Mouse (Mus musculus) C2C12 (cell line): ENCODE results near the gene Hpcal1. TPM values are rescaled to one million over a fixed set of nuclear protein-coding genes. Genes with fewer than 3 reads are reported as not detected.

Source experiments
- H3K27me3 ChIP-seq: one replicate; pipeline ENCODE4 v1.6.1; 2011; ENCODE audit not compliant: control insufficient read depth, insufficient read depth, insufficient read length
- H3K36me3 ChIP-seq: one replicate; pipeline ENCODE4 v1.6.1; 2011; ENCODE audit not compliant: control insufficient read depth, insufficient read depth
- H3K4me3 ChIP-seq: one replicate; pipeline ENCODE4 v1.5.1; 2011; ENCODE audit warnings: mild to moderate bottlenecking, control low read depth; ENCODE audit not compliant: poor library complexity, insufficient read depth, severe bottlenecking
- H3K79me2 ChIP-seq: one replicate; pipeline ENCODE4 v1.6.1; 2011; ENCODE audit not compliant: control insufficient read depth, insufficient read depth
- H3K79me3 ChIP-seq: one replicate; pipeline ENCODE4 v1.6.1; 2011; ENCODE audit warnings: low read depth, control low read depth
- H3ac ChIP-seq: one replicate; pipeline ENCODE3; 2011; ENCODE audit warnings: low read depth; ENCODE audit not compliant: control insufficient read depth, insufficient read length
- CEBPB ChIP-seq: IDR thresholded peaks from one replicate; pipeline ENCODE4 v1.6.1; 2011; ENCODE audit warnings: low read depth, mild to moderate bottlenecking, control low read depth, moderate library complexity
- CTCF ChIP-seq: IDR thresholded peaks from one replicate; pipeline ENCODE4 v1.5.1; 2011; ENCODE audit not compliant: control insufficient read depth, insufficient read depth, insufficient read length
- FOSL1 ChIP-seq: IDR thresholded peaks from one replicate; pipeline ENCODE4 v1.8.0; 2011; ENCODE audit warnings: mild to moderate bottlenecking, low read length; ENCODE audit not compliant: poor library complexity, insufficient read depth, severe bottlenecking
- MAX ChIP-seq: IDR thresholded peaks from one replicate; pipeline ENCODE4 v1.6.1; 2011; ENCODE audit warnings: mild to moderate bottlenecking, control low read depth
- MYOD1 ChIP-seq: IDR thresholded peaks from one replicate; pipeline ENCODE4 v1.6.1; 2011; ENCODE audit warnings: low read depth; ENCODE audit not compliant: control insufficient read depth, insufficient read length
- MYOG ChIP-seq: IDR thresholded peaks from one replicate; pipeline ENCODE4 v1.6.1; 2011; ENCODE audit not compliant: control insufficient read depth, insufficient read length; ENCODE audit errors: extremely low read depth
- USF1 ChIP-seq: IDR thresholded peaks from one replicate; pipeline ENCODE4 v1.6.1; 2011; ENCODE audit warnings: low read depth, mild to moderate bottlenecking, control low read depth, moderate library complexity
- long read RNA-seq, 2 experiments: library from polyadenylated mRNA; unstranded; transcript quantifications; one replicate each; pipeline ENCODE4 v2.0.0; 2019 to 2020
- polyA plus RNA-seq: library from polyadenylated mRNA; unstranded; fragments of >200 nt; fragmentation: generic; extraction: Trizol; gene quantifications from one replicate; pipeline ENCODE4 v1.2.1, GENCODE M21; 2012; ENCODE audit warnings: missing spikeins

The Hpcal1 gene
- polyA plus RNA-seq, result 114 TPM
- long read RNA-seq, experiment 1, transcript Hpcal1-201 (4 exons, 1,526 nt), result major isoform, 97 of 131 reads
- long read RNA-seq, experiment 1, partial matches to known transcripts, result 4 of 131 reads
- long read RNA-seq, experiment 1, other reads (novel, unspliced or antisense), result 30 of 131 reads
- long read RNA-seq, experiment 2, transcript Hpcal1-201 (4 exons, 1,526 nt), result major isoform, 258 of 366 reads
- long read RNA-seq, experiment 2, partial matches to known transcripts, result 10 of 366 reads
- long read RNA-seq, experiment 2, other reads (novel, unspliced or antisense), result 98 of 366 reads

DNA sequence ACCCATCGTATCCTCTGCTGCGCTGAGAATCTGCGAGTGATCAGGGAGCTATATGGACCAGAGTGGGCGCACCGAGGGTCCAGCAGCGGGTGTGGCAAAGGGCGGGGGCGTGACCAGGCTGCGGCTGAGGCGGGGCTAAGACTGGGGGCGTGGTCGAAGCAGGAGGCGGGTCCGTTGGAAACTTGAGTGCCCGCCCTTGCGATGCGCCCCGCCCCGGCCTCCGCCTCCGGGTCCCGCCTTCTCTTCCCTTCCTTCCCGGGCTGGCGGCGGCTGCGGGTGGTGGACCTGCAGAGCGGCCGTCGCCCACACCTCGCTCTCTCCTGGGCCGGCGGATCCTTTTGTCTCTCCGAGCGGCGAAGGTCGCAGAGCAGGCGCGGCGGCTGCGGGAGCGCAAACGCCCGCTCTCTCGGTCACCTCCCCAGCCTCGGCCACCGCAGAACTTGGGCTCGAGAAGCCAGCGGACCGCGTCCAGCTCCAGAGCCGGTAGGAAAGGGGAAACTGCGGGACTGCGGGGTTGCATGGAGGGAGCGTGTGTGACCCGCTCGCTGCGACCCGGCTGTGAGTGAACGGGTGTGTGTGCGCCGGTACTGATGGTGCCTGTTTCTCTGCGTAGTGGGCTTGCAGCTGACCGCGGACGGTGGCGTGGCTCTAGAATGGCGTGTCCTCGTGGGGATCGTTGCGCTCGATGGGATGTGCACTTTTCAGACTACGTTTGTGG, at the start of gene Hpcal1:
TSS of gene Hpcal1 (plus strand) at position 293 of the 718 bp plus-strand sequence.
- TF ChIP-seq CEBPB, result no peak
- no peak for TF ChIP-seq MYOD1
- TF ChIP-seq USF1, result no peak
- TF ChIP-seq FOSL1, result no peak
- TF ChIP-seq MYOG, result no peak
- TF ChIP-seq CTCF, result no peak
- no peak for TF ChIP-seq MAX
- H3ac ChIP-seq, result peak within 1 kb of the TSS; percentile 91
- H3K79me2 ChIP-seq, result peaks cover 51% of the 10 kb centered on the region
- H3K27me3 ChIP-seq, result no peaks in the 10 kb centered on the region
- peak within 1 kb of the TSS; percentile 89 for H3K4me3 ChIP-seq
- no peaks in the 10 kb centered on the region for H3K36me3 ChIP-seq
- H3K79me3 ChIP-seq, result peaks cover 48% of the 10 kb centered on the region

DNA sequence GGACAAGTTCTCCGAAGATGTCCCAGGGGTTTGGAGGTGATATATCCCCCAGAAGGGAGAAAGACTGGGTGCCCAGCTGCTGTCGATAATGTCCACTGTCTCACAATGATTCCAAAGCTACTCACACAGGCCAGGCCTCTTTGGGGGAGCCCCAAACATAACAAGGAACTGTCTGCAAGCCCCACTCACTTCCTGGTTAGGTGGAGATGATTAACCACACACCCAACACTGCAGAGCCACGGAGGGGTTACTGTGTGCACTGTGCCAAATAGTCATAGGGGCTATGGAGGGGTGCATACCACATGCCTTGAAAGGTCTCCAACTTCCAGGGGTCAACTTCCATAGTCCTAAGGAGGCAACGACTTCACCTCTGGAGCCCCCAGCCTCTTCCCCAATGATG, 49.4 kb upstream of the Hpcal1 start:
- TF ChIP-seq FOSL1 (no peak), USF1 (no peak), MYOD1 (no peak), CTCF (no peak), CEBPB (no peak), MAX (no peak), MYOG (no peak)
- H3K4me3 ChIP-seq, result no peak overlapping the region
- no peaks in the 10 kb centered on the region for H3K36me3 ChIP-seq
- no peaks in the 10 kb centered on the region for H3K79me3 ChIP-seq
- H3ac ChIP-seq, result no peak overlapping the region
- H3K27me3 ChIP-seq, result peaks cover 2% of the 10 kb centered on the region
- no peaks in the 10 kb centered on the region for H3K79me2 ChIP-seq

DNA sequence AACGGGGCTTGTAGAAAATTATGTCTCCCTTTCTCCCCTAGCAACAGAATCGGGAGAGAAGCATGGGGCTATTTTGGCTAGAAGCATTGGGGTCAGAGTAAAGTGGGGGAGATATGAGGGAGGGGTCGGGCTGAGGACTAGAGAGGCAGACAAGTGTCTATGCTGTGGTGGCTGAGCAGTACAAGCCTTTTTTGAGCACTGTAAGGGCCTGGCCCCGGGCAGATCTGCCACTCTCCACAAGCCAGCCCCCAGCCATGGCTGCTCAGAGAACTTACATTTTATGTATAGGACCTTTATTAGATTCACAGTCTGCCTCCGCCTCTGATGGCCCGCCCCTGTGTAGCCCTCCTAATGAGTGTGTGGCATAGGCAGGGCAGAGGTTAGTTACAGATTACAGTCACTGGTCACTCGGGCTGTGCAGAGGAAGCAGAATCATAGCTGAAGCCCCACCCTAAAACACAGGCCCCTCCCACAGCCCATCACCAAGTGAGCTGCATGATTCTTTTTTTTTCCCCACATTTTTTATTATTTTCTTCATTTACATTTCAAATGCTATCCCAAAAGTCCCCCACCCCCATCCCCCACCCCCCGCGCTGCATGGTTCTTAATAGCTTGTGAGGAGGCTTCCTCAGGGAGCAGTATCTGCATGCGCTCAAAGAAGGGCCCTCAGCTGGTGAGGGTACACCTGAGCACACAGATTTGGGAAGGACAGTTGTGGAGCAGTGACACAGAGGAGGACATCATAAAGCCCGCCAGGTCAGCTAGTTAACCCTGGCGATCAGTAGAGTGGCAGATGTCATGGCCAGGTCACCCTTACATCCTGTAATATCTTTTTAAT, 46.1 kb upstream of the Hpcal1 start:
- TF ChIP-seq MYOG (no peak), MAX (no peak), CTCF (no peak), USF1 (no peak), FOSL1 (no peak), MYOD1 (no peak), CEBPB (no peak)
- no peaks in the 10 kb centered on the region for H3K79me2 ChIP-seq
- H3ac ChIP-seq, result no peak overlapping the region
- no peaks in the 10 kb centered on the region for H3K36me3 ChIP-seq
- peaks cover 3% of the 10 kb centered on the region for H3K27me3 ChIP-seq
- H3K79me3 ChIP-seq, result no peaks in the 10 kb centered on the region
- H3K4me3 ChIP-seq, result no peak overlapping the region

DNA sequence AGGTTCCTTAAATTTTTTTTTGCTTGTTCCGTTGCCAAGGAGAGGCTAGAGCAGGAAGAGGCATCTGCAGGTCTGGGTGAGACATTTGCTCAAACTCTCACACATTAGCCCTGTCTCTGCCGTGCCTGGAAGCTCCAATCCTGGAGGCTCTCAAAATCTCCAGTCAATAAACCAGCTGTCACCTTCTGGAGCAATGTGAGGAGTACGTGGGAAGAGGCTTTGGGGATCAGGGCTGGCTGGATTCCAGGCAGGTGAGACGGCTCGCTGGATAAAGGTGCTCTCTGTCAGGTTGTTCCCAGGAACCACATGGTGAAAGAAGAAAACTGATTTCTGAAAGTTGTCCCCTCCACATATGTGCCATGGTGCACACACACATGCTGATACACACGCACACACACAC, 44.2 kb upstream of the Hpcal1 start:
- H3K4me3 ChIP-seq, result no peak overlapping the region
- TF ChIP-seq MAX (no peak), FOSL1 (no peak), CTCF (no peak)

DNA sequence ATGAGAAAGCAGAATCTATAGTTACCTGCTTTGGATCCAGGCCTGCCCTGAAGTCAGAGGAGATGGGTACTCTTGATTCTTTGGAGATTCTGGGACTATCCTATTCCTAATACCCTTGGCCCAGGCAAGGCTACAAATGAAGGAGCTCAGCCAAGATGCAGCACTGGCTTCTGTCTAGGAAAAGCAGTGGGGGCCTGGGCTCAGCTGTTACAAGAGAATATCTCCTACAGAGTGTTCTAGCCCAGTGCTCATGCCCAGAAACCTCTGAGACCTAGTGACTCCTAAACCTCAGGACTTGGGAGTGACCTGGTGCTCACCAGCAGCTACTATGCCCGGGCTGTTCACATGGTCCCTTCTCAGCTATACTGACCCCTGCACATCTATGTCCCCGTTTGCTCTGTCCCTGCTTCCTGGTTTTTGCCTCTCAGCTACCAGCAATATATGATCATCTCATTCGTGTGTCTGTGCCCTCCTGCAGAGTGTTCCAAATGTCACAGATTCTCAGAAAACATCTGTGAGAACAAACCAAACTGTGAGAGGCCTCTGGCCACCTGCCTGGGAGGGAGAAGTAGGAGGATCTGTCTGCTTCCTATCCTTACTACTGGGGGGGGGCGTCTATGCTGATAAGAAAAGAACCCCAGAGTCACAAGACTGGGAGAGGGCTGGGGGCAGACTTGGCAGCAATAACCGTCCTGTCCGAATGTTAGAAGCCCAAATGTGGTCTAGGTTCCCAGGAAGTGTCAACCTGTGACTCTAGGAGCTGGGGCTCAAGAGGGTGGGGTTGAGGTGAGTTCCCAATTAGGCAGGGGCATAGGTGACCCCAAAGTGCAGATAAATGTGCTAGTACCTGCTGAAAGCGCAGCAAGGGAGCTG, 39.2 kb upstream of the Hpcal1 start:
- Histone ChIP-seq H3K27me3 (peaks cover 3% of the 10 kb centered on the region), H3K79me3 (no peaks in the 10 kb centered on the region), H3ac (no peak overlapping the region), H3K79me2 (no peaks in the 10 kb centered on the region), H3K36me3 (no peaks in the 10 kb centered on the region), H3K4me3 (no peak overlapping the region)
- no peak for TF ChIP-seq USF1
- no peak for TF ChIP-seq FOSL1
- no peak for TF ChIP-seq CTCF
- TF ChIP-seq MYOG, result no peak
- TF ChIP-seq CEBPB, result no peak
- TF ChIP-seq MAX, result no peak
- TF ChIP-seq MYOD1, result no peak

More for the DNA sequence above, 44.2 kb upstream of the Hpcal1 start:
- Histone ChIP-seq H3K79me2 (no peaks in the 10 kb centered on the region), H3K27me3 (peaks cover 3% of the 10 kb centered on the region), H3ac (no peak overlapping the region), H3K36me3 (no peaks in the 10 kb centered on the region), H3K79me3 (no peaks in the 10 kb centered on the region)
